Mouse (Mus musculus) kidney, embryonic 14.5 days (tissue): Measurements from ENCODE around the gene Txndc11. TPM values are rescaled to one million over a fixed set of nuclear protein-coding genes. Genes with fewer than 3 reads are reported as not detected.
A peak's percentile ranks its signal among the peaks of the same experiment; 100 is the strongest.

ENCODE experiments used
- ATAC-seq: fragments of 200-750 bp; cut with Nextera tagmentation; 2 replicates; pipeline ENCODE4 v1.8.0; 2017; ENCODE audit warnings: moderate number of reproducible peaks, mild to moderate bottlenecking, moderate TSS enrichment, moderate library complexity; ENCODE audit not compliant: low FRiP score, low TSS enrichment
- H3K27ac ChIP-seq: fragments of 300-500 bp; sonication (generic); 2 replicates; pipeline ENCODE4 v1.5.1; 2014; ENCODE audit warnings: low read depth, mild to moderate bottlenecking, low read length, moderate library complexity, mixed read lengths
- H3K27me3 ChIP-seq: fragments of 300-500 bp; sonication (generic); 2 replicates; pipeline ENCODE4 v1.6.1; 2014; ENCODE audit warnings: mild to moderate bottlenecking, low read length; ENCODE audit not compliant: control insufficient read depth, insufficient read depth
- H3K36me3 ChIP-seq: fragments of 300-500 bp; sonication (generic); 2 replicates; pipeline ENCODE4 v1.6.1; 2014; ENCODE audit warnings: low read length, mixed read lengths; ENCODE audit not compliant: control insufficient read depth, insufficient read depth
- H3K4me1 ChIP-seq: fragments of 300-500 bp; sonication (generic); 2 replicates; pipeline ENCODE4 v1.6.1; 2014; ENCODE audit warnings: low read length, mixed read lengths; ENCODE audit not compliant: control insufficient read depth, insufficient read depth
- H3K4me2 ChIP-seq: fragments of 300-500 bp; sonication (generic); replicated peaks from 2 replicates; pipeline ENCODE4 v1.6.1; 2014; ENCODE audit warnings: low read depth, mild to moderate bottlenecking, low read length
- H3K4me3 ChIP-seq: fragments of 300-500 bp; sonication (generic); 2 replicates; pipeline ENCODE4 v1.5.1; 2014; ENCODE audit warnings: mild to moderate bottlenecking, low read length
- H3K9ac ChIP-seq: fragments of 300-500 bp; sonication (generic); 2 replicates; pipeline ENCODE4 v1.6.1; 2014; ENCODE audit warnings: low read depth, mild to moderate bottlenecking, low read length, moderate library complexity
- H3K9me3 ChIP-seq: fragments of 300-500 bp; sonication (generic); 2 replicates; pipeline ENCODE4 v1.6.1; 2016; ENCODE audit warnings: low read length; ENCODE audit not compliant: control insufficient read depth
- WGBS: fragments of 180-500 bp; shearing (Covaris S2); extraction: QIAGEN DNeasy Blood & Tissue Kit; methylation state at CpG from one replicate; pipeline ENCODE4 v1.1.7; 2014; 5-methylcytosine and 5-hydroxymethylcytosine counted together
- microRNA-seq: library from miRNA; unstranded; fragments of <30 nt; microRNA quantifications from one replicate; pipeline ENCODE4, GENCODE M21; 2016
- polyA plus RNA-seq: library from polyadenylated mRNA; unstranded; fragments of >200 nt; fragmentation: Nextera tagmentation; extraction: Ambion mirVana; gene quantifications from 2 replicates; pipeline ENCODE4 v1.2.1, GENCODE M21; 2014

The Txndc11 gene
- polyA plus RNA-seq, 1 experiment from 2014 or later = 38.8 TPM

- 62% methylated on average over 7 of the region's 7 CpGs for WGBS
- Histone ChIP-seq H3K4me3 (no peak overlapping the region), H3K27me3 (no peaks in the 10 kb centered on the region), H3K4me1 (no peaks in the 10 kb centered on the region), H3K36me3 (no peaks in the 10 kb centered on the region), H3K9ac (no peak overlapping the region), H3K27ac (no peak overlapping the region), H3K4me2 (no peak overlapping the region), H3K9me3 (no peaks in the 10 kb centered on the region)
- ATAC-seq = no peak
These were observed 106.2 kb downstream of the Txndc11 start for GRCm38 (mm10) chr16:11028206-11028605.

Small RNA genes lying within 50 kb of the gene (microRNA-seq; reads per million reads assigned to microRNA genes)
- gene Gm23935 = 77.4 reads per million, percentile 49 among the genes with 10 or more reads in this experiment

Other genes starting within 250 kb of the Txndc11 start
- gene Snn, start 73.7 kb downstream of the Txndc11 start, polyA plus RNA-seq = 32.5 and 54.4 TPM in 2 replicates
- gene Litaf, start 68.5 kb downstream of the Txndc11 start, polyA plus RNA-seq = 104 and 121 TPM in 2 replicates
- 43.2 and 101 TPM in 2 replicates for gene Zc3h7a, start 41.7 kb upstream of the Txndc11 start, polyA plus RNA-seq
- 235 and 236 TPM in 2 replicates for gene Rsl1d1, start 68.7 kb upstream of the Txndc11 start, polyA plus RNA-seq
- 106 and 107 TPM in 2 replicates for gene Gspt1, start 119.7 kb upstream of the Txndc11 start, polyA plus RNA-seq
- gene Tnfrsf17, start 179.2 kb upstream of the Txndc11 start, polyA plus RNA-seq = not detected in 2 replicates
- gene Snx29, start 188.3 kb upstream of the Txndc11 start, polyA plus RNA-seq = 8.6 and 17.7 TPM in 2 replicates